Mouse (Mus musculus): ENCODE data around the gene Luc7l3. TPM values are rescaled to one million over a fixed set of nuclear protein-coding genes. Genes with fewer than 3 reads are reported as not detected.

The Luc7l3 gene
- polyA plus RNA-seq, 1 experiment from 2014 or later, result 99.2 TPM

DNA sequence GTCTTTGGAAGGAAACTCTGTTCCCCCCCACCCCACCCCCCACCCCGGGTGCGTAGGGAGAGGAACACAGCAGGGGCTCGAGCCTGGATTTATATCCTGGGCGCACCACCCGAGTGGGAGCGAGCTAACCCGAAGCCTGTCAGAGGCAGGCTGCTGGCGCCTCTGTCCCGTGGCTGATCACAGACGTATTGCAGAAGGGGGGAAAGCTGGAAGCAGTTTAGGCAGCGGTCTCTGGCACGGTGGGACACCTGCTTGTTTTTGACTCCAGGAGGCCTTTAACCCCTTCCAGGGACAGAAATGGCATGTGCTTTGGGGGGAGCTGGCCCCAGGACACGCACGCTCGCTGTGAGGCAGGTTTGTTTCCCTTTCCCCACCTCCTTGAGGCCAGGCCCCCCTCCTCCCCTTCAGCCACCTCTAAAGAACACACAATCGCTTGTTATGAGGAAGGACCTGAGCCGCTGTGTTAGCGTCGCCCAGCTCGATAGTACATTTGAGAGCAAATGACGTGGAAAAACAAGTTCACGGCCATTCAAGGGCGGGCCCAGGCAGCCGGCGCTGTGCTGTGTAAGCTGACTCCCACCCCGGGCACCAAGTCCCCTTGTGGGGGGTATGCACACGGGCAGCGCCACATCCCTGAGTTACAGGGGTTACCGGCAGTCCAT, 78.9 kb downstream of the Luc7l3 start:
- no peaks in the 10 kb centered on the region for H3K36me3 ChIP-seq (ENCODE audit: inconsistent target)
- H3K27ac ChIP-seq, result no peak overlapping the region
- H3K79me2 ChIP-seq (ENCODE audit: inconsistent target), result no peaks in the 10 kb centered on the region
- H3K4me3 ChIP-seq (ENCODE audit: inconsistent target), result no peak overlapping the region
- WGBS (ENCODE audit: missing documents), result 27% methylated on average over 28 of the region's 29 CpGs

DNA sequence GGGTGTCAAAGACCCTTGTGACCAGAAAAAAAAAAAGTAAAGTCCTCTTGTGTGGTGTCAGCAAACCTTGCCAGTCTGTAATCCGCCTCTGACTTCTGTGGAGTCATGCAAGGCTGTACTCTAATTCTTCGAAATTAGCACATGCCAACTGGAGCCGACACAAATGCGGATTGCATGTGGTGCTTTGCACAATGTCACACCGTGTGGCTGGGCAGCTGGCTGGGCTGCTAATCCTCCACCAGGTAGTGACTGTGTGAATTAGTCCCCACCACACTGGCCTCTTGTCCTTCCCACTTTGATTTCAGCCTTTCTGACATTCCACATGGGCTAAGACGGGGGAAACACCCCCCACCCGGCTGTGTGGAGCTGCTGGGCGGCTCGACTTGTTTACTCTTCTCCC, 82.1 kb downstream of the Luc7l3 start:
- H3K4me3 ChIP-seq (ENCODE audit: inconsistent target), result no peak overlapping the region
- no peaks in the 10 kb centered on the region for H3K79me2 ChIP-seq (ENCODE audit: inconsistent target)
- 89% methylated on average over 9 of the region's 9 CpGs for WGBS (ENCODE audit: missing documents)

DNA sequence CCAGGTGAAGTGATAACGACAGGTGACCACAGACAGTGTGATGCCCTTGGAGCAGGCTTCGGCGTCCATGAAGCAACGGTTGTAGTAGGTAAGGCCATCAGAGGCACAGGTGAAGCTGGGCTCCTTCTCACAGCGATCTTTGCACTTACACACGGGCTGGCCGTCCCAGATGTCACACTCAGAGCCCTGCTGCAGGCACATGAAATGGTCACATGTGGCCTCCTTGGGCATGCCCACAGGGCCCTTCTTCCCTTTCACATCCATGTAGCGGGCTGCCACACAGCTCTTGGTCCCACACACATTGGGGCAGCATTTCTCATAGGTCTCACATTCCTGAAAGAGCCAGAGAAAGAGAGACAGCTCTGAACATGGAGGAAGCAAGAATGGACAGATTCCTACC, 83.0 kb downstream of the Luc7l3 start:
- WGBS (ENCODE audit: missing documents), result 90% methylated on average over 8 of the region's 8 CpGs
- H3K27ac ChIP-seq, result no peak overlapping the region

More for the DNA sequence above, 82.1 kb downstream of the Luc7l3 start:
- no peaks in the 10 kb centered on the region for H3K36me3 ChIP-seq (ENCODE audit: inconsistent target)
- no peak overlapping the region for H3K27ac ChIP-seq

More for the DNA sequence above, 83.0 kb downstream of the Luc7l3 start:
- H3K79me2 ChIP-seq (ENCODE audit: inconsistent target), result no peaks in the 10 kb centered on the region
- H3K4me3 ChIP-seq (ENCODE audit: inconsistent target), result no peak overlapping the region
- H3K36me3 ChIP-seq (ENCODE audit: inconsistent target), result no peaks in the 10 kb centered on the region

Other genes starting within 250 kb of the Luc7l3 start
- gene Tob1, start 110.5 kb downstream of the Luc7l3 start, polyA plus RNA-seq (2018), result 11.5 to 13.3 TPM (median 11.7 TPM) in 3 replicates
- not detected in 3 replicates for gene Wfikkn2, start 76.0 kb downstream of the Luc7l3 start, polyA plus RNA-seq (2018)
- not detected in 3 replicates for gene Gm21885, start 40.1 kb downstream of the Luc7l3 start, polyA plus RNA-seq (2018)
- 51.9 to 117 TPM (median 63.5 TPM) in 3 replicates for gene Ankrd40, start 6.0 kb upstream of the Luc7l3 start, polyA plus RNA-seq (2018)
- gene Abcc3, start 71.0 kb upstream of the Luc7l3 start, polyA plus RNA-seq (2018), result 91.2 to 119 TPM (median 103 TPM) in 3 replicates
- gene Cacna1g, start 152.2 kb upstream of the Luc7l3 start, polyA plus RNA-seq (2018), result not detected in 3 replicates
- not detected in 3 replicates for gene Spata20, start 164.2 kb upstream of the Luc7l3 start, polyA plus RNA-seq (2018)
- not detected in 3 replicates for gene Epn3, start 178.0 kb upstream of the Luc7l3 start, polyA plus RNA-seq (2018)
- gene Mycbpap, start 199.8 kb upstream of the Luc7l3 start, polyA plus RNA-seq (2018), result 0.11 to 0.23 TPM in 2 of 3 replicates, not detected in the other
- gene Rsad1, start 227.3 kb upstream of the Luc7l3 start, polyA plus RNA-seq (2018), result 2.5 to 4.1 TPM (median 3.0 TPM) in 3 replicates
- not detected in 3 replicates for gene Chad, start 243.1 kb upstream of the Luc7l3 start, polyA plus RNA-seq (2018)

All from macrophage (primary cell).